Mouse (Mus musculus) common myeloid progenitor, adult 5-6 weeks (primary cell): ENCODE measurements at regions not wholly inside any gene's neighbourhood (a gene's known extent, or its start where the extent isn't known, plus 50 kb on each side); places are given as distances from the start of the nearest gene placed in this dataset.
"Not testable (repeated sequence)": the region's sequence is repeated elsewhere in the genome, so short reads cannot be mapped to it uniquely, and the experiment has no call there.

ENCODE experiments used
- ATAC-seq: replicated peaks from 2 replicates; pipeline ENCODE4 v1.8.0; 2016; ENCODE audit warnings: low read depth, mild to moderate bottlenecking, moderate TSS enrichment, inconsistent platforms; ENCODE audit not compliant: poor library complexity, severe bottlenecking

GRCm38 (mm10) chrX:77307374-77307773 is 203.4 kb upstream of the Tbl1x start:
- no peak for ATAC-seq

GRCm38 (mm10) chrX:77314384-77314783 is 196.4 kb upstream of the Tbl1x start:
- ATAC-seq, result peak; percentile 56; the same call in 1 of the 2 replicates

GRCm38 (mm10) chrX:77323644-77324043 is 187.2 kb upstream of the Tbl1x start:
- ATAC-seq, result no peak

GRCm38 (mm10) chrX:77353181-77353580 is 157.6 kb upstream of the Tbl1x start:
- no peak for ATAC-seq

GRCm38 (mm10) chrX:77360551-77360950 is 150.3 kb upstream of the Tbl1x start:
- no peak; the same call in 1 of the 2 replicates for ATAC-seq

- ATAC-seq, result no peak
These were observed 149.7 kb upstream of the Tbl1x start for GRCm38 (mm10) chrX:77361106-77361505.

- ATAC-seq, result peak; percentile 66
These were observed 147.2 kb upstream of the Tbl1x start for GRCm38 (mm10) chrX:77363657-77364056.

GRCm38 (mm10) chrX:77367351-77367750 is 143.5 kb upstream of the Tbl1x start:
- no peak for ATAC-seq

GRCm38 (mm10) chrX:77387271-77387670 is 123.5 kb upstream of the Tbl1x start:
- no peak for ATAC-seq

GRCm38 (mm10) chrX:77391760-77392446 is 118.9 kb upstream of the Tbl1x start:
- ATAC-seq, result no peak

GRCm38 (mm10) chrX:77406896-77407295 is 103.9 kb upstream of the Tbl1x start:
- no peak for ATAC-seq

GRCm38 (mm10) chrX:77407925-77408324 is 102.9 kb upstream of the Tbl1x start:
- no peak for ATAC-seq

- ATAC-seq, result no peak
These were observed 101.4 kb upstream of the Tbl1x start for GRCm38 (mm10) chrX:77409370-77409769.

- no peak for ATAC-seq
These were observed 100.0 kb upstream of the Tbl1x start for GRCm38 (mm10) chrX:77410812-77411211.

GRCm38 (mm10) chrX:77414156-77414555 is 96.7 kb upstream of the Tbl1x start:
- peak; percentile 63 for ATAC-seq

GRCm38 (mm10) chrX:77417766-77418165 is 93.0 kb upstream of the Tbl1x start:
- no peak for ATAC-seq

GRCm38 (mm10) chrX:77422206-77422605 is 88.6 kb upstream of the Tbl1x start:
- ATAC-seq, result no peak

GRCm38 (mm10) chrX:77424792-77425727 is 85.8 kb upstream of the Tbl1x start:
- peak; percentile 87 for ATAC-seq

GRCm38 (mm10) chrX:77425728-77426102 is 85.1 kb upstream of the Tbl1x start:
- ATAC-seq, result not testable (repeated sequence)

- ATAC-seq, result not testable (repeated sequence)
These were observed 84.0 kb upstream of the Tbl1x start for GRCm38 (mm10) chrX:77426836-77427235.

- no peak for ATAC-seq
These were observed 78.7 kb upstream of the Tbl1x start for GRCm38 (mm10) chrX:77432001-77432565.
